Mouse (Mus musculus) embryo, embryonic 10 days (tissue): ENCODE results near the gene Gpr146.

Source experiments
- DNase-seq: peaks from one replicate; pipeline ENCODE4 v3.0.0-alpha.2; 2015; ENCODE audit warnings: low spot score

Gpr146 gene

GRCm38 (mm10) chr5:139358653-139359052, 18.8 kb upstream of the Gpr146 start:
- DNase-seq: peak; percentile 54

- DNase-seq: no peak
These were observed 18.3 kb upstream of the Gpr146 start for GRCm38 (mm10) chr5:139359244-139359643.

GRCm38 (mm10) chr5:139363858-139364257, 13.6 kb upstream of the Gpr146 start:
- no peak for DNase-seq

GRCm38 (mm10) chr5:139364260-139364910, 13.1 kb upstream of the Gpr146 start:
- DNase-seq: peak; percentile 88

DNA sequence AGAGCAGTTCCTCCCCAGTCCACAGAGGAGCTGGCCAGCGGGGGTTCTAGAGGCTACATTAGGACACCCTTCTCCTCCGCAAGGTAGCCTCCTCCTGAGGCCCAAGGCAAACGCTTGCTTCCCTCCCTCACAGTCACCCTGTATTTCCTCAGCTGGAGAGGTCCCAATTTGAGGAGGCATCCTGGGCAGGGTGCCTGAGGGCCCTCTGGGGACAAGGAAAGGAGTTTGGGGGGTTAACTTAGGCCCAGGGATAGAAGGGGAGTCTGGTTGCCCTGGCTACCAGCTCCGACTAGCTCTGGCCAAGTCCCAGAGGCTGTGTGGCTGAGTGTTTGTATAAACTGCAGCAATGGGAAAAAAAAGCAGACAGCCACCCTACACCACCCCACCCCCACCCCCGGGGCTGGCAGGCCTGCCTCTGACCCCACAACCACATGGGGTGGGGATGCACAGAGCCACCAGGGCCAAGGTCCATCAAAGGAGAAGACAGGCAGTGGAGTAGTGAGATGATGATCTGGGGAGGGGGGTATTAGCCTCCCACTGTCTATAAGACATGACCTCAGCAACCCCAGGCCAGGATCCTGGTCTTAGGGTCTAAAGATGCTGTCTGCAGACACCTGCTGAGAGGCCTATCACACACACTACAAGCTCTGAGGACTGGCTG, 12.5 kb upstream of the Gpr146 start:
- DNase-seq: no peak

- DNase-seq: no peak
These were observed 11.7 kb upstream of the Gpr146 start for GRCm38 (mm10) chr5:139365827-139366226.

- DNase-seq: no peak
These were observed 11.0 kb upstream of the Gpr146 start for GRCm38 (mm10) chr5:139366484-139366883.

GRCm38 (mm10) chr5:139367884-139368458, 9.5 kb upstream of the Gpr146 start:
- DNase-seq: no peak

- no peak for DNase-seq
These were observed 8.7 kb upstream of the Gpr146 start for GRCm38 (mm10) chr5:139368638-139369320.

- DNase-seq: no peak
These were observed 7.2 kb upstream of the Gpr146 start for GRCm38 (mm10) chr5:139370336-139370735.

DNA sequence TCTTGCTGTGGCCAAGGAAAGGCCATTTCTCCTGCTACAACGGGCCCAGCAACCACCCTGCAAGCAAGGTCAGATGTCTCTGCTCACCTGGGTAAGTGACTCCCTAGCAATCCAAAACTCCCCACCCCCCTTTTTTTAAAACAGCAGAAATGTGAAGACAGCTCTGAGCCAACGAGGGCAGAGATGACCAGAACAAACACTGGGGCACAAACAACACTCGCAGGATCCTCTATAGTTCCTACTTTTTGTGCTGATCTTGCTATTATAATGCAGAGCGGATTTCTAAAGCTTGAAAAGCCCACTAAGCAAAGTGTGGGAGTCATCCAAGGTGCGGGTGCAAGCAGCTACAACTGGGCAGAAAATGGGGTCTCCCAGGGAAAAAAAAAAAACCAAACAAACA, 6.4 kb upstream of the Gpr146 start:
- no peak for DNase-seq

GRCm38 (mm10) chr5:139371631-139372401, 5.7 kb upstream of the Gpr146 start:
- DNase-seq: peak; percentile 97

DNA sequence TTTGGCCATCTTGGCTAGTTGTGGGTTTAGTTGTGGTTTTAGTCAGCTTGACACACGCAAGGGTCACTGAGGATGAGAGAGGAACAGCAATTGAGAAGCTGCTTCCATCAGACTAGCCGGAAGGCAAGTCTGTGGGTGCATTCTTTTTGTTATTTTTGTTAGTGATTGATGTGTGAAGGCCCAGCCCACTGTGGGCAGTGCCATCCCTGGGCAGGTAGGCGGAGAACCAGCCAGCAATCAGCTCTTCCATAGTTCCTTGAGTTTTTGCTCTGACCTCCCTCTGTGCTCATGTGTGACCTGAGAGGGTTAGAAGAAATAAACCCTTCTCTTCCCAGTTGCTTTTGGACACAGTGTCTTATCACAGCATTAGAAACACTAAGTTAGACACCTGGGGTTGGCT, 4.4 kb upstream of the Gpr146 start:
- no peak for DNase-seq

GRCm38 (mm10) chr5:139373889-139374444, 3.5 kb upstream of the Gpr146 start:
- no peak for DNase-seq

GRCm38 (mm10) chr5:139374841-139375240, 2.7 kb upstream of the Gpr146 start:
- DNase-seq: no peak

GRCm38 (mm10) chr5:139378271-139378556, 717 bp downstream of the Gpr146 start:
- DNase-seq: no peak

DNA sequence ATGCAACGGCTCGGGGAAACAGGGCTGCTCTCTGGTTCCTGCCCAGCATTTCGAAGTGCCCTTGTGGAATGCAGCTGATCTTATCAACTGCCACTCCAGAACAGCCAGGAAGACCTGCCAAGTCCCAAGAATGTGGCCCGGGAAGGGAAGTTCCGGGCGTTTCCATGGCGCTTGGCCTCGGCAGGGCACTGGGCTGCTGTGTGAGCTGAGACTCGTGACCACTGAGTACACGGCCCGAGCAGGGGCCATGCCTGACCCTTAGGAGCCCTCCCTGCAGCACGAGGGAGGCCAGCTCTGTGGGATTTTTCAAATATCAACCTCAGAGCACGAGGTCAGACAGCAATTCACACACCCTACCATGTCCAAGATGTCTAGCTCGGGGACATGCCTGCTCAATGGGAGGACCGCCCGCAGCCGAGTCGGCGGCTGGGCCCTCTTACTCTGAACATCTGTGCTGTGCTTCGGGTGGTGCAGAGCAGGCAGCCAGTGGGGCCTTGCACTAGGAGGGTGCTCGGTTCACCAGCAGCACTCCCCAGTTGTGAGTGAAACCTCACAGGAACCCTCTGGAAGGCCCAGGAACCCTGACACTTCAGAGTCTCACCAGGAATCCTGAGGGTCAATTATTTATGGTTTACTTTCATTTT, 1.6 kb downstream of the Gpr146 start:
- DNase-seq: peak; percentile 70

GRCm38 (mm10) chr5:139379771-139380384, 2.4 kb downstream of the Gpr146 start:
- DNase-seq: no peak

DNA sequence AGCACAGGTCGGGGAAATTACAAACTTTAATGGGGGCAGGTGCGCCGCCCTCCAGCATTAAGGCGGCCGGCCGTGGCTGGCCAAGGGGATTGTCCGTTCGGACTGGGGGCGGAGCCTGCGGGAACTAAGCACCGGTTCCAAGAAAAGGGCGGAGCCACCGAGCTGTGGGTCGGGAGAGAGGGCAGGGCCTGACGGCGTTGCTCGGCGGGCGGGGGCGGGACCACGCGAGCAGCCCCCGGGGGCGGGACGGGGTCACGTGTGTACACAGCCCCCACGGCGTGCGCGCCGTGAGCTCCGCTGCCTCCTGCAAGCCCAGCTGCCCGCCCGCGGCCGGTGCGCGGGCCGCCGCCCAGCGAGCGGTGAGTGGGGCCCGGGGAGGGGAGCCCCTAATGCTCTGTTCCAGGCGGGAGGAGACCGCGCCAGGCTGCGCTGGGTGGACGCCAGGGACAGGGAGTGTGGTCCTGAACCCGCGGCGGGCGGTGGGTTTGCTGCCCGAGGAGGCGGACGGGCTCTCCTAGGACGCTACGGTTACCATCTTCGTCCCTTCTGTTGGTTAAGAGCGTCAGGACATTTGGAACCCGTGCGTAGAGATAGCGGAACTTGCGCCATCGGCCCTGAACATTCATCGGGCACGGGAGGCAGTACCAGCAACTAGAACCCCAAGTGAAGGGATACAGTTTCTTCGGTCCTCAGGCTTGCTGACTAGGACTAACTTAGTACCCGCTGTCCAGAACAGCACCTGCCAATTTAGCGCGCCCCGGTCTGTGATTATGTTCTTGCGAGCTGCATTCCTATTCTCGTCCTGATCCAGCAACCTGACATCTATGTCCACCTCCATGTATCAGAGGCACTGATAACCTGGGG, 3.1 kb downstream of the Gpr146 start:
- DNase-seq: peak; percentile 93
